ENCODE assay signal across 15 mouse cellular contexts in the genomic region with DNA sequence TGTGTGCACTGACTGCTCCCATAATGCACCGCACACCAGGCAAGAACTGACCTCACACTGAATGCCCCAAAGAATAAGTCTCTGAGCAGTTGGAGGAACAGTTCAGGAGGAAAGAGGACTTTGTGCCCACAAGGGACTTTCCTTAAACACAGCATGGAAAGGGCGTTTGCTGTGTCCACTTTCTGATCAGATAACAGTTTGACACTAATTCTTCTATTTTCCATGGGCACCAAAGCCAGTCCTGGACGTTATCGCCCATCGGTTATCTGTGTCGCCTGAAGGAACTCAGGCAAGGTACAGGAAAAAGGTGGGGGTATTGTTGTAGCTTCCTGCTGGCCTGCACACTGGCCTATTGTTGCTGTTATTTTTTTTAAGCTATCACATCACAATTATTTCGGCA. TPM values are rescaled to one million over a fixed set of nuclear protein-coding genes. Genes with fewer than 3 reads are reported as not detected.
DNase-seq lines count a peak whose midpoint lies in the region; ATAC-seq and TF ChIP-seq lines count a peak whose summit lies in the region.
"Had no signal": no experiment of that assay in that cellular context is flagged by ENCODE, and none has a peak within 500 bp of the region (broad histone marks: within the 10 kb centered on the region; RNA-seq: fewer than 3 reads in every experiment).

No protein-coding gene starts in this region.

- H3K27ac ChIP-seq in heart, embryonic 12.5 days (ENCODE audit: poor library complexity, severe bottlenecking): no peak overlapping the region
- no peak overlapping the region; the same call in 1 of the 2 replicates for H3K27ac ChIP-seq in kidney, postnatal 0 days
- H3K27ac ChIP-seq: forebrain, embryonic 13.5 days; hindbrain, postnatal 0 days; limb, embryonic 15.5 days; midbrain, embryonic 12.5 days had no signal

- no peaks in the 10 kb centered on the region for H3K36me3 ChIP-seq in heart, embryonic 12.5 days
- no peaks in the 10 kb centered on the region for H3K36me3 ChIP-seq in kidney, postnatal 0 days (ENCODE audit: insufficient read depth, low read length)
- H3K36me3 ChIP-seq: limb, embryonic 15.5 days; midbrain, embryonic 12.5 days had no signal

- no peak overlapping the region for H3K4me2 ChIP-seq in heart, embryonic 12.5 days
- H3K4me2 ChIP-seq in kidney, postnatal 0 days (ENCODE audit: low read length): no peak overlapping the region
- H3K4me2 ChIP-seq: forebrain, embryonic 13.5 days; limb, embryonic 15.5 days; midbrain, embryonic 12.5 days had no signal

- DNase-seq in adrenal gland, adult 8-10 months: peak; percentile 20
- DNase-seq in adrenal gland, postnatal 10 days: no peak
- DNase-seq in kidney, postnatal 0 days (ENCODE audit: low spot score): peak; percentile 50
- DNase-seq in lung, postnatal 4 days: peak; percentile 42 to 61
- no peak for DNase-seq in B cell, adult 2 months
- no peak for DNase-seq in urinary bladder, adult 18-20 months (ENCODE audit: low spot score in 2 of 2)
- DNase-seq: adrenal gland, postnatal 14 days; cerebellum, adult 8-10 months; gastrocnemius, postnatal 36 days had no signal

- no peaks in the 10 kb centered on the region for H3K9me3 ChIP-seq in heart, embryonic 12.5 days (replicated peaks)
- no peaks in the 10 kb centered on the region for H3K9me3 ChIP-seq in kidney, postnatal 0 days (replicated peaks; ENCODE audit: low read length)
- H3K9me3 ChIP-seq: forebrain, embryonic 13.5 days; limb, embryonic 15.5 days; midbrain, embryonic 12.5 days had no signal

- no peak for TF ChIP-seq CTCF in kidney, postnatal 0 days (IDR thresholded peaks at IDR 0.05; ENCODE audit: low read depth)

- H3K9ac ChIP-seq in heart, embryonic 12.5 days: no peak overlapping the region
- no peak overlapping the region for H3K9ac ChIP-seq in kidney, postnatal 0 days (ENCODE audit: low read depth, low read length)
- H3K9ac ChIP-seq: forebrain, embryonic 13.5 days; limb, embryonic 15.5 days; midbrain, embryonic 12.5 days had no signal

- H3K4me3 ChIP-seq in heart, embryonic 12.5 days: no peak overlapping the region
- no peak overlapping the region for H3K4me3 ChIP-seq in kidney, postnatal 0 days (replicated peaks; ENCODE audit: low read depth, low read length)
- H3K4me3 ChIP-seq: forebrain, embryonic 13.5 days; limb, embryonic 15.5 days; midbrain, embryonic 12.5 days had no signal

- no peaks in the 10 kb centered on the region for H3K27me3 ChIP-seq in heart, embryonic 12.5 days (replicated peaks)
- no peaks in the 10 kb centered on the region for H3K27me3 ChIP-seq in kidney, postnatal 0 days (ENCODE audit: insufficient read depth, low read length)
- H3K27me3 ChIP-seq: forebrain, embryonic 13.5 days; limb, embryonic 15.5 days; midbrain, embryonic 12.5 days had no signal

- ATAC-seq in heart, embryonic 12.5 days (ENCODE audit: insufficient number of reproducible peaks, low FRiP score): peak; percentile 73
- no peak for ATAC-seq in kidney, postnatal 0 days (replicated peaks; ENCODE audit: low FRiP score, low read depth)
- ATAC-seq in megakaryocyte-erythroid progenitor cell, adult 5-6 weeks (replicated peaks; ENCODE audit: low FRiP score, low TSS enrichment, poor library complexity, severe bottlenecking): no peak
- ATAC-seq: forebrain, embryonic 13.5 days; hindbrain, postnatal 0 days had no signal

- 49% methylated on average over 7 of the region's 7 CpGs for WGBS in heart, embryonic 12.5 days
- WGBS in kidney, postnatal 0 days: 68% methylated on average over 7 of the region's 7 CpGs

- no peaks in the 10 kb centered on the region for H3K4me1 ChIP-seq in heart, embryonic 12.5 days (replicated peaks)
- no peaks in the 10 kb centered on the region for H3K4me1 ChIP-seq in kidney, postnatal 0 days (replicated peaks; ENCODE audit: insufficient read depth, low read length)
- H3K4me1 ChIP-seq: forebrain, embryonic 13.5 days; midbrain, embryonic 12.5 days had no signal

RNA-seq across cellular contexts. Expression of a gene that starts 34.6 kb away (rescaled TPM):
- 10 to 100 TPM; 20.5 to 36.8 (median 26.7) TPM for total RNA-seq in adrenal gland, adult 8-10 months (2022)
- total RNA-seq in adrenal gland, postnatal 10 days (2021): 10 to 100 TPM; 35.1 to 47.0 TPM
- polyA plus RNA-seq in heart, embryonic 12.5 days (2016; fragmentation: Nextera tagmentation; extraction: Ambion mirVana): 8.8 and 10.4 TPM in 2 replicates
- 81.7 and 82.9 TPM in 2 replicates for polyA plus RNA-seq in kidney, postnatal 0 days (2015; fragmentation: Nextera tagmentation; extraction: Ambion mirVana)
- not detected in 2 replicates for total RNA-seq in megakaryocyte-erythroid progenitor cell, adult 5-6 weeks (2014; fragmentation: Nextera tagmentation)
- not detected in 2 replicates for total RNA-seq in megakaryocyte-erythroid progenitor cell, adult 5-6 weeks (2017)

Comparison
In these comparisons a context has a peak if more than half of its experiments do, and no peak if none do; other contexts are left out.
1. DNase-seq: peak in adrenal gland, adult 8-10 months (single experiment), kidney, postnatal 0 days (single experiment) and lung, postnatal 4 days (2 of 2); none in adrenal gland, postnatal 10 days (single experiment), B cell, adult 2 months (0 of 2) and urinary bladder, adult 18-20 months (0 of 2).
2. RNA of a gene that starts 34.6 kb away (total RNA-seq): 35.1 to 47.0 TPM in adrenal gland, postnatal 10 days and 20.5 to 36.8 TPM in adrenal gland, adult 8-10 months; not detected in megakaryocyte-erythroid progenitor cell, adult 5-6 weeks; every median in the first group is over 10 times any median in the second.